Mouse (Mus musculus) layer of hippocampus, adult 2 months (tissue): ENCODE results near the gene Lgals1. TPM values are rescaled to one million over a fixed set of nuclear protein-coding genes. Genes with fewer than 3 reads are reported as not detected.

Experiments used
- DNase-seq, 2 experiments: peaks; one replicate each; pipeline ENCODE4 v3.0.0; 2022; ENCODE audit warnings: low spot score in 2 of 2
- H3K27ac ChIP-seq: fragments of 200-600 bp; 2 replicates; pipeline ENCODE4 v1.8.1; 2022
- H3K4me3 ChIP-seq: fragments of 200-600 bp; 2 replicates; pipeline ENCODE4 v1.8.1; 2022; ENCODE audit warnings: mild to moderate bottlenecking
- CTCF ChIP-seq: fragments of 200-600 bp; conservative IDR thresholded peaks from 2 replicates; pipeline ENCODE4 v1.8.1; 2022; ENCODE audit warnings: antibody characterized with exemption, mild to moderate bottlenecking, moderate library complexity
- total RNA-seq, 2 experiments: library from RNA; stranded (reverse); gene quantifications; 2 replicates each; pipeline ENCODE4 v1.2.3; 2021

Gene Lgals1
- total RNA-seq, 2 experiments from 2014 or later: 18.9 to 20.2 TPM

GRCm38 (mm10) chr15:78914823-78915659 is 11.5 kb upstream of the Lgals1 start:
- Histone ChIP-seq H3K4me3 (peak overlapping the region; percentile 80), H3K27ac (peak overlapping the region; percentile 96)
- DNase-seq: no peak
- TF ChIP-seq CTCF: no peak

GRCm38 (mm10) chr15:78915660-78916017 is 10.9 kb upstream of the Lgals1 start:
- TF ChIP-seq CTCF: peak; percentile 85
- peak overlapping the region; percentile 96 for H3K27ac ChIP-seq
- DNase-seq: peak; percentile 70 to 88
- H3K4me3 ChIP-seq: peak overlapping the region; percentile 80

GRCm38 (mm10) chr15:78916052-78916826 is 10.3 kb upstream of the Lgals1 start:
- no peak for TF ChIP-seq CTCF
- DNase-seq: no peak
- Histone ChIP-seq H3K27ac (peak overlapping the region; percentile 69), H3K4me3 (peak overlapping the region; percentile 80)

- peak overlapping the region; percentile 23; the same call in 1 of the 2 replicates for H3K27ac ChIP-seq
- no peak for TF ChIP-seq CTCF
- DNase-seq: no peak
These were observed 8.4 kb upstream of the Lgals1 start for GRCm38 (mm10) chr15:78918126-78918525.

GRCm38 (mm10) chr15:78919914-78920313 is 6.6 kb upstream of the Lgals1 start:
- DNase-seq: no peak
- Histone ChIP-seq H3K27ac (no peak overlapping the region), H3K4me3 (no peak overlapping the region)
- TF ChIP-seq CTCF: no peak

More at GRCm38 (mm10) chr15:78918126-78918525, 8.4 kb upstream of the Lgals1 start:
- no peak overlapping the region for H3K4me3 ChIP-seq

GRCm38 (mm10) chr15:78922700-78923099 is 3.8 kb upstream of the Lgals1 start:
- Histone ChIP-seq H3K4me3 (no peak overlapping the region), H3K27ac (peak overlapping the region; percentile 73)
- DNase-seq: no peak
- no peak for TF ChIP-seq CTCF

- H3K4me3 ChIP-seq: no peak overlapping the region
- no peak overlapping the region for H3K27ac ChIP-seq
- DNase-seq: no peak
- no peak for TF ChIP-seq CTCF
These were observed 2.9 kb upstream of the Lgals1 start for GRCm38 (mm10) chr15:78923585-78923984.

- no peak for TF ChIP-seq CTCF
- no peak for DNase-seq
- Histone ChIP-seq H3K27ac (no peak overlapping the region), H3K4me3 (no peak overlapping the region)
These were observed 1.4 kb upstream of the Lgals1 start for GRCm38 (mm10) chr15:78925129-78925528.

- no peak for TF ChIP-seq CTCF
- Histone ChIP-seq H3K27ac (peak overlapping the region; percentile 53; the same call in 1 of the 2 replicates), H3K4me3 (peak overlapping the region; percentile 50)
- DNase-seq: no peak
These were observed 679 bp downstream of the Lgals1 start for GRCm38 (mm10) chr15:78927021-78927787.

GRCm38 (mm10) chr15:78927788-78928457 is 1.4 kb downstream of the Lgals1 start:
- no peak for TF ChIP-seq CTCF
- Histone ChIP-seq H3K27ac (peak overlapping the region; percentile 53; the same call in 1 of the 2 replicates), H3K4me3 (peak overlapping the region; percentile 50)
- peak in 1 of 2 experiments; percentile 55 for DNase-seq

GRCm38 (mm10) chr15:78928539-78928938 is 2.0 kb downstream of the Lgals1 start:
- DNase-seq: no peak
- TF ChIP-seq CTCF: no peak
- Histone ChIP-seq H3K4me3 (no peak overlapping the region), H3K27ac (peak overlapping the region; percentile 32; the same call in 1 of the 2 replicates)

GRCm38 (mm10) chr15:78930192-78930706 is 3.7 kb downstream of the Lgals1 start:
- no peak for DNase-seq

More at GRCm38 (mm10) chr15:78930192-78930706, 3.7 kb downstream of the Lgals1 start:
- TF ChIP-seq CTCF: no peak
- H3K27ac ChIP-seq: no peak overlapping the region
- no peak overlapping the region for H3K4me3 ChIP-seq
